Mouse (Mus musculus): ENCODE data around the gene 4930556J24Rik.
"Not testable (repeated sequence)": the region's sequence is repeated elsewhere in the genome, so short reads cannot be mapped to it uniquely, and the experiment has no call there.

Gene 4930556J24Rik

DNA sequence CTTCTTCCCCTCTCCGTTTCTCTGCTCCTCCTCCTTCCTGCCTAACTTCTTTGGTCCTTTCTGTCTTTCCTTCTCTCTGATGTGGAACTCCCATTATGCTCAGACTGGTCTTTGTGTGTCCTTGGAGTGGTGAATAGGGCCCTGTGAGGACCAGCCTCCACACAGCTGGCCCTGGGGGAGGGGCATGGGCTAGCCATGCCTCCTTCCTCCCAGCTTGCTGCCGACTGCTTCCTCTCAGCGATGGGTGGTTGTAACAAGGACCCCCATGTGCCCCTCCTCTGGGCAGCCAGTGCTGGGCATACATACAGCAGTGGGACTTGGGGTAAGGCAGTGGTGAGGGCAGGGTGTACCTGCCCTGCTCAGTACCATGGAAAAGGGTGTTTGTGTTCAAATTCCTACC is 2.3 kb downstream of the 4930556J24Rik start:
- no peak for DNase-seq (ENCODE audit: extremely low spot score, low read depth, low spot score)

DNA sequence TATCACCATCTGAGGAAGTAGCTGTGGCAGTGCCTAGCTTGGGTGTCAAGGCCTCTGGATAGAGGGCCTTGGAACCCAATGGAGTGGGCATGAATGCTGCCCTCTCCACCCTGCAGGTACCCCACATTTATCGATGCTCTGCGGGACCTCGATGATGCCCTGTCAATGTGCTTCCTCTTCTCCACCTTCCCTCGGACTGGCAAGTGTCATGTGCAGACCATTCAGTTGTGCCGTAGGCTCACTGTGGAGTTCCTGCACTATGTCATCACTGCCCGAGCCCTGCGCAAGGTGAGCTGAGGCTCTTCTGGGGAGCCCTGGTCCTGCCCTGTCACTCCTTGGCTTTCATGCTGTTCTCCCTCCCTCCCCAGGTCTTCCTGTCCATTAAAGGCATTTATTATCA is 3.5 kb downstream of the 4930556J24Rik start:
- no peak for DNase-seq (ENCODE audit: extremely low spot score, low read depth, low spot score)

DNA sequence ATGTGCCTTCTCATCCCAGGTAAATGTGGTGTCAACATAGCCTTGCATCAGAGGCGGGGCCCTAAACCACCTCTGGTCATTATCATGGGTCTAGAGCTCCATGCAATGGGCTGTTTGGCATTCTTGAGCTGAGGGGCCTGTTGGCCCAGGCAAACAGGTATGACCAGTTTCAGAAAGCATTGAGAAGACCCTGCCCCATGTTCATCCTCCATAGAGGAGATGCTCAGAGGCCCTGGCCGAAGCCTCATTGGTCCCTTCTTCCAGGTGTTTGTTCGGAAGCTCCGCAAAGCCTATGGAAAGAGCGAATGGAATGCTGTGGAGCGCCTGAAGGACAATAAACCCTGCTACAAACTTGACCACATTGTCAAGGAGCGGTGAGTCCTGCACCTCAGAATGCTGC is 6.2 kb downstream of the 4930556J24Rik start:
- no peak for DNase-seq (ENCODE audit: extremely low spot score, low read depth, low spot score)

DNA sequence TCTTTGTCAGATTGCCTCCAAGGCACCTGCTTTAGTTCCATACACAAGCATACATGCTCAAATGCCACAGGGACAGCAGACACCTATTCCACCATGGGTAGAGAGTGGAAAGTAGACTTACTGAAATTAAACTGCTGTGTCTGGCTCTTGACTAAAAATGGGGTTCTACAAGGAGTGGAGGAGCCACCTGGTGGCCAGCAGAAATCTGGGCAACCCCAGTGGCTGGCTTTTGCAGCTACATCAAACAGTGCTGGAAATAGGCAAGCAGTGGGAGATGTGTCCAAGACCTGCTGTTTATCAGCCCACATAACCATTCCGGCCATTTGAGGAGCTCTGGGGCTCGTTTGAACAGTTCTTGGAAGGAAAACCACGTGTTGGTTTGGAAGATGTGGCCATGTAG is 6.7 kb downstream of the 4930556J24Rik start:
- DNase-seq (ENCODE audit: extremely low spot score, low read depth, low spot score): no peak

DNA sequence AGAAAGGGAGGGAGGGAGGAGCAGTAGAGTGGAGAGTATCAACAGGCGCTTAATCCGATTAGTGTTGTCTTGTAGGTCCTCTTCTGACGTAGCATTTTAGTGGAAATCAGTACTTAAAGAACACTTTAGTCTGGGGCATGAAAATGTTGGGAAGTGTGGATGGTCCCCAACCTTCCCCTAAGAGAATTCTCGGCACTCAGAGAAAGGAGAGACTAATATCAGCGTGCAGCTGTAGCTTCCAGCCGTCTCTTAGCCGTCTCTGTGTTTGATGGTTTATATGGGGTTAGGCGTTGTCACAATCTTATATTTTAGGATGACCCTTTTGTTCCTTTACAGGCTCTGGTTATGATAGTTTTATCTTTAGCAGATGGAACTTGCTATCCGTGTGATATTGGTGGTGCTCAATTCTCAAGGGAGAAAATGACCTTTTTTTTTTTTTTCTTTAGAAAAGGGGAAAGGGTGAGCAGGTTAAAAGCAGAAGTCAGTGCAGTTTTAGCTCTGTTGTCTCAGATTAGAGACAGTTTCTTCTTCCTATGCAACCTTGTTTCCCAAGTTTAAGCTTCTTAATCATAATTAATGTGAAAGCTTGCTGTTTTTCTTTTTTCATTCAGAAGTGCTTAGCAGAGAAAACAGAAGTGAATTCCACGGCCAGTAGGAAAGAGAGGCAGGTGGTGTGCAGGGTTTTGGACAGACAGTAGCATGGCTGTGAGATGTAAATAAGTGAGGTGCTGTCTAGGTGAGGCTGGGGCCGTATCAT is 12.0 kb downstream of the 4930556J24Rik start:
- no peak for DNase-seq (ENCODE audit: extremely low spot score, low read depth, low spot score)

DNA sequence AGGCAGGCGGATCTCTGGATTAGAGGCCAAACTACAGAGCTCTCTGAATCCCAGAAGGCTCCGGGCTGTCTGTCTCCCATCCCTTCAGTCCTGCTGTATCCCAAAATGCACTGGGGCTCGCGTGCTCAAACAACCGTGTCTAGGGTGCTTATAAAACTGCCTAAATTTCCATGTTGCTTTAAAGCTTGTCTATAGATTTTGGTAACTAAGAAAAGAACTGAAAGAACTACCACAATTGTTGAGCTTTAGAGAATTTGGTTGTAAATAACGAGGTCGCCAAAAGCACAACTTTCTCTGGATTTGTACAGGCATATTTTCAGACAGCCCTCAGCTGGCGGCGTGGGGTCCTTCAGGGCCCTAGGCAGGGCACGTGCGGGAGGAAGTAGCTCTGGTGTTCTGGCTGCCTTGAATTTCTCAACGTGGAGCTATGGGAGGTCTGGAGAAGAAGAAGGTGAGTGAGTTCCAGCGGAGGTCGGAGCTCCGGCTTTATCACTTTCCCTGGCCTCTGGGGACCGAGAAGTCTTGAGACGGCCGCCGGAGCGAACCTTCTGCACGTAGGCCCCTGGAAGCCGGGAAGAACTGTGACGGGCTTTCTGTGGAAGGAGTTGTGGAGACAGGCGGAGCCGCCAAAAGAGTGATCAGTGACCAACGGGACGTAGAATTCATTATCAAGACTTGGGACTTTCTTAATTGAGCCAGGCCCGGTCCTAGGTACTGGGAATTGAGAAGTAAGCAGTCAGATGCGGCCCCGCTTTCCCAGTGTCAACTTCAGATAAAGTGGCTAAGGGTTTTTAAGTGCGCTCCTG is 12.8 kb downstream of the 4930556J24Rik start, which contains the start of gene Pes1:
TSS of gene Pes1 (plus strand) at position 366 of the 806 bp plus-strand sequence.
- peak; percentile 97 for DNase-seq (ENCODE audit: extremely low spot score, low read depth, low spot score)

DNA sequence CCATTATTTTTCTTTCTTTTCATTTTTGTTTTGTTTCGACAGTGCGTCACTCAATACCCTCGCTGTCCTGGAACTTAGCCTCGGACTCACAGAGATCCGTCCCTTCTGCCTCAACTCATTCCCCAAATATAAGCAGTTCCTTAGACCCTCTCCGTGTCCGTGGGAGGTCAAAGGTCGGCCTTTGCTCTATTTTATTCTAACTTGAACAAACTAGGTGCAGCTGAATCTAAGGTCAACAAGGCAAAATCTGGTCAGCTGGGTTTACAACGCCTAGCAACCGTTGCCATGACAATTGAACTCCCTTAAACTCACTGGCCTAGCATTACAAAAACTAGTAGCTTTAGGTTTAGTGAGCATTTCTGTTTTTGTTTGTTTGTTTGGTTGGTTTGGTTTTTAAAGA is 13.4 kb downstream of the 4930556J24Rik start:
- DNase-seq (ENCODE audit: extremely low spot score, low read depth, low spot score): no peak

DNA sequence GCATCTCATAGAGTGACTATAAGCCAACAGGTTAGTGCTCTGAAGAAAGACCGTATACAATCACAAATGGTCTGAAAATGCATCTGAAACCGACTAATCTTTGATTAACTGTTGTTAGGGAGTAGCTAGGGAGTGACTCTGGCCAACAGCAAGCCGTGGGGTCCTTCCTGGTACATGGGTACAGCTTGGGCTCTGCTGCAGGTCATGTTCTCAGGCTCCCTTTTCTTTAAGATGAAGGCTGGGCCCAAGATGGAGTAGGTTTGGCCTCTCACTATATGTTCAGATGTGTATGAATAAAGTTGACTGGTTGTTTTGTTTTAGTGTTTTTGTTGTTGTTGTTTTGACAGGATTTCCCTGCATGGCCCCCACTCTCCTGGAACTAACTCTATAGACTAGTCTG is 14.8 kb downstream of the 4930556J24Rik start:
- no peak for DNase-seq (ENCODE audit: extremely low spot score, low read depth, low spot score)

DNA sequence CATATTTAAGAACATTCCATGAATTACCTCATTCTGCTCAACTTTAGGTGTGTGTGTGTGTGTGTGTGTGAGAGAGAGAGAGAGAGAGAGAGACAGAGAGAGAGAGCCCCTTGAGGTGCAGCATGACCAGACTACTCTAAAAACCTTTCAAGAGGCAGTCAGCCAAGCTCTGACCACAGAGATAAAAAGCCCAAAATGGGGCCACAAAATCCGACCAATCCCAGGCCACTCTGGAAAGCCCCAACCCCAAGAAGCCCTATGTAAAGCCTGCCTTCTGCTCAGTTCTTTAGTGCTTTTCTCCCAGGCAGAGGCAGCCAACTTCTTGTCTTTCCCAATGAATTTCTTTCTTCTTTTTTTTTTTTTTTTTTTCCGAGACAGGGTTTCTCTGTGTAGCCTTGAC is 15.7 kb downstream of the 4930556J24Rik start:
- DNase-seq (ENCODE audit: extremely low spot score, low read depth, low spot score): no peak

DNA sequence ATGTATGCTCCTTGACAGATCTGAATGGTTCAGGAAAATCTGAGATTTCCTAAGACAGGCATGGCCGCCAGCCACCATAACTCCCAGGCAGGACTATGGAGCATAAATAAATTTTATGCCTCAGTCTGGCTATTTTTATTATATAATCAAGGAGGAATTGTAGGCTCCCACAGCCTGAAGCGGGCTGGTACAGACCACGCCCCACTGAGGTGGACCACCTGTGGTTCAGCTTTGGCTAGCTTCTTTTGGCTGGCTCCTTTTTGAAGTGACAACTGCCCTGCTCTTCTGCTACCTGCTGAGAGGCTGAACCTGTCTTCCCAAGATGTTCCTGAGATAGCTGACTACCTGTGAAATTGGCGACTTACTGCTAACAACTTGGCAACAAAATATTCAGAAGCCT is 21.2 kb downstream of the 4930556J24Rik start:
- DNase-seq (ENCODE audit: extremely low spot score, low read depth, low spot score): not testable (repeated sequence)

DNA sequence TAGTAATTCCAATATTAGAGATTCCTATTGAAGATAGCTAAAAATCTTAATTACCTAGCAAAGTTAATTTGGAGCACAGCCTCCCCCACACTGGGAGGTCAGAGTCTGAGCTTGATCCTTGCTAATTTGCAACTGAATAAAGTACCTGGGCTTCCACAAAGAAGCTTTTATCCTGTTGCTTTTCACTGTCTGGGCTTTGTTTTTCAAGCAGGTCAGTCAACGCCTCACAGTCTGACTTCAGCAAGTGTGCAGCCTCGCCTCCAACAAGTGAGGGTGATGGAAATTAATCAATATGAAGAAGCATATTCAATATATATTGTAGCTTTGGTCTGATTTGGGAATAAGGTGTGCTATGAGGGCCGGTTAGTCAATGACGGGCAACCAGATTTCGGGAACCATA is 21.7 kb downstream of the 4930556J24Rik start:
- not testable (repeated sequence) for DNase-seq (ENCODE audit: extremely low spot score, low read depth, low spot score)

DNA sequence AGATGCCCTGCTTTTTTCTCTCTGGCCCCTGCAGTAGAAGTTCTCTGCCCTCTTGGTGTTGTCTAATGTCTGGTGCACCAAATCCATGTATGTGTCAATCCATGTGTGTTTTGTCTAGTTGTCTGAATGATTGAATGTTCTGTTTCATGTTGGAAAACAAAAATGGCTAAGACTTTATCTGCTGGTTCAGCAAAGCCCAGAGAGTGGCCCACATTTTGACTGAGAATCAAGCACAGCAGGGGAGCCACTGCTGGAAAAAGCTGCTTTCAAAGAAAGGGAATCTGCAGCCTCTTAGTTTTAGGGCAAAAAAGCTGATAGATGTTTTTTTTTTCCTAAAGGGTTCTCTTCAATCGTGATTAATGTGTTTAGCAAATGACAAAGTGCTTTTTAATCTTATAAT is 30.2 kb downstream of the 4930556J24Rik start:
- no peak for DNase-seq (ENCODE audit: extremely low spot score, low read depth, low spot score)

DNA sequence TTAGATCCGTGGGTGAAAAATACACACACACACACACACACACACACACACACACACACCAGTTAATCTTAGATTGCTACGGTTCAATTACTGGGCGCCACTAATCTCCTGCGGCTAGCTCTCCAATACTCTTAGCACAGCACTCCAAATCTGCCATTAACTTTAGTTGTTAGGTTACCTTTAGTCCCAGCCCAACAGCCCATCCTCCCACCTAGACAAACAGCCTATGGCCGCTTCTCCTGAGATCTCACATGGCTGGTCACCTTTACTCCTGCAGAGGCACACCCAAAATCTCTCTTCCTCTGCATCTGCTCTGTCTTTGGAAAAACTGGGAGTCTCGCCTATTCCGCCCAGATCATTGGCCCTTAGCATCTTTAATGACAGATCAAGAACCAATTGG is 35.2 kb downstream of the 4930556J24Rik start:
- no peak for DNase-seq (ENCODE audit: extremely low spot score, low read depth, low spot score)

DNA sequence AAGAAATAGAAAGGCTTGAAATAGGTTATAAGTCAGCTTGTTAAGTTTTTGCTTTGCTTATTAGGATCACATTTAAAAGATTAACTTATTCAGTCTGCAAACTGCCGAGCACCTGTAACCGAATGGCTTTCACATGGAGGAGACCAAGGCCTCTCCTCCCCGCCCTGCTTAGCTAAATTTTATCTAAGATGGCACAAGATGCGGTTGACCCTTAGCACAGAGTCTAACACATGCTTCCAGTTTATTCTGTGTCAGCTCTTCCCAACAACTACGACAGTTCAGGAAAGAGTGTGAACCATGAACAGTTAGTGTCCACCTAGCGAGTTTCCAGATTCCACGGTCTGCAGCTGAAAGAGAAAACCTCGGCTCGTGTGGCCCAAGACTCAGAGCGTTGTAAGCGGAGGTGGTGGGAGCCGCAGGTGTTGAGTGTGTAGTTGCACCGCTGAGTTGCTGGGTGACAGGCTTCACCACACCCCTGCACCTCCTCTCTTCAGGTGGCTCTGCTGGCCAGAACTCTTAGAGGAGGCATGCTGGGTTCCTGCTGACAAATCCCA is 39.2 kb downstream of the 4930556J24Rik start:
- no peak for DNase-seq (ENCODE audit: extremely low spot score, low read depth, low spot score)

DNA sequence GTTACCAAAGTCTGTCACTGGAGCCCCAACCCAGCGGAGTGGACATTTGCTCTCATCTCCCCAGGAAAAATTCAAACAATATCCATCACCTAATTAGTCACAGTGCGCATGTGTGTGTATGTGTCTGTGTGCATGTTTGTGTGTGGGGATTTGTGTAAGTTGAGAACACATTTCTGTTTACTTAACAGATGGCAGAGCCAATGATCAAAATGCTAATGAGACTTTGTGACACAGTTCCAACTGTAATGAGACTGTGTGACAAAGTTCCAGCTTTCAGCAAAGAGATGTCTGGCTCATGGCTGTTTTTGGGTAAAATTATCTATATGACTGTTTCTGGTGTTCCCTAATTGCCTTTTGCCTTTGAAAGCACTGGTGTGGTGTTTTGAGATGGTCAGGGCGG is 40.3 kb downstream of the 4930556J24Rik start:
- no peak for DNase-seq (ENCODE audit: extremely low spot score, low read depth, low spot score)

DNA sequence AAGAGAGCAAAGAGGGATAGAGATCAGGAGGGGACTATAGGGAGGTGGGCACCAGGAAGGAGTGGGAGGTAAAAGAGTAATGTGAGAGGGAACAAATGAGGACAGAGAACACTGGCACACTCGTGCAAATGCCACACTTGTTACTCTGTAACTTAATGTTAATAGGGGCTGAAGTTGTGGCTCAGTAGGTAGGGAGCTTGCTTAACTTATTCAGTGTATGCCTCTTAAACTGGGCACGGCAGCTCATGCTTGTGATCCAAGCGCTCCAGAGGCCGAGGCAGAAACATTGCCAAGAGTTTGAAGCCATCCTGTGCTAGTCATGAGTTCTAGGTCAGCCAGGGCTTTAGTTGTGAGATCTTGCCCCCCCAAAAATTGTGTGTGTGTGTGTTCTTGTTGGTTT is 41.4 kb downstream of the 4930556J24Rik start:
- DNase-seq (ENCODE audit: extremely low spot score, low read depth, low spot score): no peak

DNA sequence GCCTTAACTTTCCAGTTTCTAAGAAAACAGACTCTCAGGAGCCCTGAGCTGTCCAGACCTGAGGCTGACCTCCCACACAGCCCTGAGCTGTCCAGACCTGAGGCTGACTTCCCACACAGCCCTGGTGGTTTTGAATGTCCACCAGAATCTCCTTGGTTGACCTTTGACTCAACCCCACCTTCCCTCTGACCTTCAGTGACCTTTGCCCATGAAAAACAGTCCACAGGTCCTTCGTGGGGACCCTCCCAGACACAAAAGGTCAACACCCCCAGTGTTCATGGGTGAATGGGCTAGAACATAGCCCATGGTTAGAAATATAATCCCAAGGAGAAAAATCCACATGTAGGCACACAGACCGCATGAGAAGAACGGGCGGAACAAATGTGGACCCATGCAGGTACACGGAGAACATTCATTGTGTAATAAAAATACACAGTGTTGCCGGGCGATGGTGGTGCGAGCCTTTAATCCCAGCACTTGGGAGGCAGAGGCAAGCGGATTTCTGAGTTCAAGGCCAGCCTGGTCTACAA is 42.8 kb downstream of the 4930556J24Rik start:
- no peak for DNase-seq (ENCODE audit: extremely low spot score, low read depth, low spot score)

DNA sequence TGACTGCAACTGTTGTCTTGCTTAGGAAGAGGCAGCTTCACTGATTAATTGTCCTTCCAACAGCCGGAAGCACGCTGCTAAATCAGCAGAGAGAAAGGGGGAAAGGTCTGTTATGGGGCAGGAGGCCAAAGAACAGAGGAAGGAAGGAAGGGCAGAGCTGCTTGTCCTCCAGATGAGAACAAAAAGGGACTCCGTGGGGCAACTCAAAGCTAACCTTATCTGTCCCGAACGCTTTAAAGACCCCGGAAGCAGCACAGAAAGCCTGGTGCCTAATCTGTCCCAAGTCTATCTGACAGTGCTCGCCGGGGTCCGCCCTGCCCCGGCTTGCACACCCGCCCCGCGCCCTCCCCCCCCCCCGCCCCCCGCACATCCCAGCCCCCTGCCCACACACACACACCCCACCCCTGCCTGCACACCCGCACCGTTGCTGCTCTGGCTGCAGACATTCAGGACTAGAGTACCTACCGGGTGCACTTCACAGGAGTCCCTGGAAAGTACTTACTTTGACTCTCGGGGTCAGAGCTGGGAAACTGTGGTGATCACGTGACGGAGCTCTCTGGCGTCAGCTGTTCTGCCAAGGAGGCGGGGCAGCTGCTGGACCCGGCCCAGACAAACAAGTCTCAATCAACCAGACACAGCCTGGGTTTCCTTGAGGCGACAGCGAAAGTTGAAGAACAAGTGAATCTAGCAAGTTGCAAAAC is 44.9 kb downstream of the 4930556J24Rik start, which contains the start of gene Tcn2:
TSS of gene Tcn2 (minus strand) at position 649 of the 701 bp plus-strand sequence.
- no peak for DNase-seq (ENCODE audit: extremely low spot score, low read depth, low spot score)

DNA sequence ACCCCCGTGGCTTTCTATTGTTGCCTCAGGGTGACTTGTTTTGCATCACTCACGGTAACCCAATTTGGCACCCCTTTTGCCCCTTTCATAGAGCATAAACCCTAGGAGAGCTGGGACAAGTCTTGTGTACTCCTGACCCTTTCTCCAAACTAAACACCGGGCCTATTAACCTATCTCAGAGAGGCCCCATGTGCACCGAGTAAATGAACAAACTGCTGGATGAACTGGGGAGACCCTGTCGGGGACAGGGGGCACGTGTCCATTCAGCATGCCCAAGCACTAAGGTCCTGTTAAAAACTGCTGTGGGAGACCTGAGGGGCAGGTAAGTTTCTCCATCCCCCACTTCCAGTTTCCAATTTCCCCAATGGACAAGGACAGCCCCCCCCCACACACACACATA is 45.6 kb downstream of the 4930556J24Rik start:
- DNase-seq (ENCODE audit: extremely low spot score, low read depth, low spot score): no peak

DNA sequence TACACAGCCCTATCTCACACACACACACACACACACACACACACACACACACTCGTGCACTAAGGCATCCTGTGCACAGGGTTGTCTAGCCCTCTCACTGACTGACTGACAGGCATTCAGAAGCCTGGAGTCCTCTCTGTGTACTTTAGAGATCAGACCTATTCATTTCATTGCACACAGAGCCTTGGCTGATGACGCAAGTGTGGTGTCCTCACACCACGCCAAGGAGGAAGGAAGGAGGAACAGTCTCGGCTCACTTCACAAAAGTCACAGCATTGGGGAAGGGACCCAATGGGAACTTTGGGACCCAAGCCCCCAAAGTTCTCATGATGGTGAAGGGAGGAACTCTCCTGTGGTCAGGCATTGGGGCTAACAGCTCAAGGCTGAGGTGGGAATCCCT is 46.6 kb downstream of the 4930556J24Rik start:
- DNase-seq (ENCODE audit: extremely low spot score, low read depth, low spot score): no peak

DNA sequence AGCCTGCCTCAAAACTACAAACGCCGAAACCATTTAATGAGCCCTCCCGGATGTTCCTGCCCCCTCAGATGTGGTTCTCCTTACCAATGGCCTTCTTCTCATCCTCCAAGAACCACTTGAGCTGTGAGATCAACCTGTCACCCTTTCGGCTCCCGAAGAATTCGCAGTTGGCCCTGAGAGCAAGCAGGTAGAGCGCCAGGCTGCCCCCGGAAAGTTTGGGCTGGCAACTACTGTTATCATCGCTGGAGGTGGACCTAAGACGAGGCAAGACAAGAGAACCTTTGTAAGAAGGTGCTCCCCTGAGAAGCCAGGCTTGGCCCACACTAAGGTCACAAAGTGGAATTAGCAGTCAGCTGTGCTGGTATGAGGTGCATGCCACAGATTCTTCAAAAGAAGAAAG is 50.7 kb downstream of the 4930556J24Rik start:
- no peak for DNase-seq (ENCODE audit: extremely low spot score, low read depth, low spot score)
